Mouse (Mus musculus) MEL (cell line): ENCODE results near the gene 3110082I17Rik. TPM values are rescaled to one million over a fixed set of nuclear protein-coding genes. Genes with fewer than 3 reads are reported as not detected.

ENCODE experiments used
- DNase-seq: peaks from one replicate; pipeline ENCODE4 v3.0.0; 2011; ENCODE audit warnings: low read depth, low spot score
- H3K27ac ChIP-seq: 2 replicates; pipeline ENCODE4 v1.5.1; 2012; ENCODE audit warnings: low read depth, mild to moderate bottlenecking, control low read depth, low read length, moderate library complexity; ENCODE audit not compliant: control insufficient read depth
- H3K27me3 ChIP-seq, 2 experiments: fragments of 150-350 bp in 1 of 2; sonication (generic) in 1 of 2; 2 replicates each; pipeline ENCODE4 v1.6.1; 2012; ENCODE audit warnings: low read length in 2 of 2, mild to moderate bottlenecking in 2 of 2, improper control_type of control experiment in 1 of 2, moderate library complexity in 1 of 2; ENCODE audit not compliant: insufficient read depth in 2 of 2, control insufficient read depth in 1 of 2
- H3K36me3 ChIP-seq, 2 experiments: 2 replicates each; pipeline ENCODE4 v1.6.1; 2012 to 2014; ENCODE audit warnings: low read length in 2 of 2, improper control_type of control experiment in 1 of 2, inconsistent platforms in 1 of 2, mild to moderate bottlenecking in 1 of 2; ENCODE audit not compliant: insufficient read depth in 2 of 2, control insufficient read depth in 1 of 2
- H3K4me1 ChIP-seq, 2 experiments: fragments of 150-350 bp in 1 of 2; sonication (generic) in 1 of 2; 2 replicates each; pipeline ENCODE4 v1.6.1; 2012; ENCODE audit warnings: low read length in 2 of 2, improper control_type of control experiment in 1 of 2, mild to moderate bottlenecking in 1 of 2; ENCODE audit not compliant: insufficient read depth in 2 of 2, control insufficient read depth in 1 of 2
- H3K4me3 ChIP-seq, 2 experiments: fragments of 150-350 bp in 1 of 2; sonication (generic) in 1 of 2; 2 replicates each; pipeline ENCODE4 v1.5.1; 2012; ENCODE audit warnings: low read depth in 2 of 2, low read length in 2 of 2, mild to moderate bottlenecking in 2 of 2, moderate library complexity in 2 of 2, control low read depth in 1 of 2, improper control_type of control experiment in 1 of 2; ENCODE audit not compliant: control insufficient read depth in 1 of 2, insufficient read depth in 1 of 2
- H3K79me2 ChIP-seq: 2 replicates; pipeline ENCODE4 v1.6.1; 2012; ENCODE audit warnings: mild to moderate bottlenecking, low read length, moderate library complexity; ENCODE audit not compliant: control insufficient read depth, poor library complexity, insufficient read depth
- H3K9ac ChIP-seq: 2 replicates; pipeline ENCODE4 v1.6.1; 2012; ENCODE audit warnings: low read depth, mild to moderate bottlenecking, control low read depth, low read length, moderate library complexity; ENCODE audit not compliant: control insufficient read depth, poor library complexity, severe bottlenecking
- H3K9me3 ChIP-seq: fragments of 150-350 bp; sonication (generic); replicated peaks from 2 replicates; pipeline ENCODE4 v1.6.1; 2012; ENCODE audit warnings: mild to moderate bottlenecking, low read length, improper control_type of control experiment, moderate library complexity; ENCODE audit not compliant: insufficient read depth
- CHD2 ChIP-seq: IDR thresholded peaks from 2 replicates; pipeline ENCODE4 v1.6.1; 2011; ENCODE audit warnings: low read length, improper control_type of control experiment
- CTCF ChIP-seq, 3 experiments: IDR thresholded peaks in 2 of 3; conservative IDR thresholded peaks in 1 of 3; 2 replicates each; pipeline ENCODE4 v1.5.1; 2011 to 2012; ENCODE audit warnings: low read length in 3 of 3, low read depth in 2 of 3, mild to moderate bottlenecking in 2 of 3, improper control_type of control experiment in 1 of 3, inconsistent platforms in 1 of 3, mixed read lengths in 1 of 3, moderate library complexity in 1 of 3; ENCODE audit not compliant: control insufficient read depth in 1 of 3, insufficient read depth in 1 of 3, poor library complexity in 1 of 3, severe bottlenecking in 1 of 3
- EP300 ChIP-seq, 2 experiments: IDR thresholded peaks; 2 replicates each; pipeline ENCODE4 v1.6.1; 2011; ENCODE audit warnings: improper control_type of control experiment in 2 of 2, low read length in 2 of 2, low read depth in 1 of 2, mild to moderate bottlenecking in 1 of 2
- JUND ChIP-seq: IDR thresholded peaks from 2 replicates; pipeline ENCODE4 v1.6.1; 2011; ENCODE audit warnings: low read depth, mild to moderate bottlenecking, improper control_type of control experiment, low read length
- MYB ChIP-seq: IDR thresholded peaks from 2 replicates; pipeline ENCODE4 v1.6.1; 2011; ENCODE audit warnings: mild to moderate bottlenecking, low read depth, low read length, improper control_type of control experiment
- RAD21 ChIP-seq: IDR thresholded peaks from 2 replicates; pipeline ENCODE4 v1.6.1; 2011; ENCODE audit warnings: mild to moderate bottlenecking, low read depth, low read length, improper control_type of control experiment
- RCOR1 ChIP-seq: IDR thresholded peaks from 2 replicates; pipeline ENCODE4 v1.6.1; 2012; ENCODE audit warnings: low read depth, mild to moderate bottlenecking, inconsistent platforms, low read length, improper control_type of control experiment
- SIN3A ChIP-seq: IDR thresholded peaks from 2 replicates; pipeline ENCODE4 v1.6.1; 2012; ENCODE audit warnings: low read length, improper control_type of control experiment, inconsistent platforms
- TAL1 ChIP-seq: IDR thresholded peaks from 2 replicates; pipeline ENCODE4 v1.6.1; 2012; ENCODE audit warnings: mild to moderate bottlenecking, inconsistent platforms, low read length, moderate library complexity, mixed read lengths
- TBP ChIP-seq: IDR thresholded peaks from 2 replicates; pipeline ENCODE4 v1.8.0; 2011; ENCODE audit warnings: low read depth, low read length, improper control_type of control experiment
- TCF12 ChIP-seq: IDR thresholded peaks from 2 replicates; pipeline ENCODE4 v1.6.1; 2014; ENCODE audit warnings: low read depth, mild to moderate bottlenecking, inconsistent platforms, low read length, improper control_type of control experiment, moderate library complexity
- UBTF ChIP-seq: IDR thresholded peaks from 2 replicates; pipeline ENCODE4 v1.6.1; 2012; ENCODE audit warnings: low read depth, mild to moderate bottlenecking, inconsistent platforms, low read length, improper control_type of control experiment, moderate library complexity, borderline replicate concordance; ENCODE audit not compliant: insufficient read depth
- ZC3H11A ChIP-seq: IDR thresholded peaks from 2 replicates; pipeline ENCODE4 v1.6.1; 2012; ENCODE audit warnings: low read depth, mild to moderate bottlenecking, inconsistent platforms, low read length, improper control_type of control experiment
- polyA plus RNA-seq, 2 experiments: library from polyadenylated mRNA; stranded (reverse) in 1 of 2; unstranded in 1 of 2; fragments of >175 nt in 1 of 2; fragments of >200 nt in 1 of 2; gene quantifications; 2 replicates each; pipeline versions ENCODE4 v1.2.1 to v1.2.4; 2012; ENCODE audit warnings: low replicate concordance in 2 of 2, low read depth in 1 of 2; ENCODE audit not compliant: insufficient read length in 2 of 2, insufficient read depth in 1 of 2, missing spikeins in 1 of 2
- total RNA-seq: library from RNA; depleted of rRNA; stranded (reverse); fragments of 300-350 nt; gene quantifications from 2 replicates; pipeline ENCODE4 v1.2.3, GENCODE M21; 2012

Gene 3110082I17Rik
- total and polyA plus RNA-seq, 3 experiments, result 58.1 to 79.5 TPM; not detected in 1

DNA sequence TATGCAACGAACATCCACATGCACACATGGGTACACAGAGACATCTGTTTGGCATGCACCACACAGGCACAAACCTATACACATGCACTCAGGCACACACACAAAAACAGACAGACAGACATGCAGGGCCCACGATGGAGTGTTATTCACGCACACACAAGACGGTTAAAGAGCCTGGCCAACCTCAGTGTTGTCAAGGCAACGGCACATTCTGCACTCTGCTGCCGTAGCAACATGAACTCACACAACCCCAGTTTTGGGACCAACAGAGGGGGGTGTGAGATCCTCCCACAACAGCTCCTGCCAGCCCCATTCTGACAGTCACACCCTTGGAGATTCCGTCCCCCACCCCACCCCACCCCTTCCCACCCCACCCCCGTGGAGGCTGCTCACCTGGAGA is 25.4 kb downstream of the 3110082I17Rik start:
- Histone ChIP-seq H3K27me3 (no peaks in the 10 kb centered on the region), H3K4me1 (peaks cover 5 to 9% of the 10 kb centered on the region in 2 experiments), H3K9ac (no peak overlapping the region), H3K9me3 (no peaks in the 10 kb centered on the region), H3K36me3 (peaks cover 4 to 5% of the 10 kb centered on the region in 2 experiments; a peak in 1 of 4 replicates), H3K27ac (no peak overlapping the region), H3K79me2 (peaks cover 1% of the 10 kb centered on the region; the same call in 1 of the 2 replicates), H3K4me3 (no peak overlapping the region)
- DNase-seq, result no peak
- TF ChIP-seq EP300 (IDR thresholded peaks at IDR 0.05; ENCODE audit: low read depth in 1 of 2, low read length in 2 of 2), result no peak
- TF ChIP-seq CHD2, result no peak
- no peak for TF ChIP-seq RCOR1
- TF ChIP-seq MYB, result no peak
- TF ChIP-seq TCF12, result no peak
- TF ChIP-seq TBP, result no peak

DNA sequence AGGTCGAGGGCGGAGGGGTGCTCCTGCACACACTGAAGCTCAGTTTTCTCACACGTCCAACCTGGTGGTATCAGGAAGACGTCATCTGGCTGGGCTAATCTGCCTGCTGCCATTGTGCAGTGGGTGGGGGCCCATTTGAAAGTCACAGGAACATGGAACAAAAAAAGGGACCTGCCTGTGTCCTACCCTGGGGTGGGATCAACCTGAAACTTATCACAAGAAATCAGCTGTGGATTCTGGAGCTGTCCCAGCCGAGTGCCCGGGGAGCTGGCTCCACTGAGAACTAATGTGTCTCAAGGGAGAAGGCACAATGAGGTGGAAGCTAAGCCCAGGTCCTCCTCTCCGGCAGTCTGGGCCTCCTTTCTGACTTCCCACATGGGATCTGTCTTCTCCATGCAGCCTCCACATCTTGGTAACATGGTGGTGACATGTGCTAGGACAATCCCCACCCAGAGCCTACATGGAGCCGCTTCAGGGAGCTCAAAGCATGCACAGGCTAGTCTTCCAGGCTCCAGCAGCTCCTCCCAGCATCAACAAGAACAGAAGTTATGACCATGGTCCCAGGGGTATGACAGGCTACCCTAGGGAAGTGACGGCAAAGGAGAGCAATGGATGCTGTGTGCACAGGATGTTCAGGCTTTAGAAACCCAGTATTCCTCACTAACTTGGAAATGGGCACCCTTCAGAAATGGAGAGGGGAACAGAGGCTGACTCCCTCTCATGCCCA is 26.3 kb downstream of the 3110082I17Rik start:
- no peaks in the 10 kb centered on the region for H3K27me3 ChIP-seq
- H3K4me1 ChIP-seq, result peaks cover 8 to 12% of the 10 kb centered on the region in 2 experiments
- H3K9me3 ChIP-seq, result no peaks in the 10 kb centered on the region
- H3K9ac ChIP-seq, result no peak overlapping the region
- H3K36me3 ChIP-seq, result peaks cover 4 to 5% of the 10 kb centered on the region in 2 experiments; a peak in 1 of 4 replicates
- no peak overlapping the region for H3K4me3 ChIP-seq
- TF ChIP-seq SIN3A (no peak), RAD21 (no peak), CTCF (IDR thresholded peaks at IDR 0.05 in 2 of 3, conservative IDR thresholded peaks at IDR 0.05 in 1 of 3; ENCODE audit: control insufficient read depth in 1 of 3, insufficient read depth in 1 of 3, low read depth in 2 of 3, low read length in 3 of 3, poor library complexity in 1 of 3, severe bottlenecking in 1 of 3) (no peak), UBTF (no peak), JUND (no peak), TCF12 (no peak), ZC3H11A (no peak), TAL1 (no peak), RCOR1 (no peak)
- H3K27ac ChIP-seq, result no peak overlapping the region
- no peak for DNase-seq
- H3K79me2 ChIP-seq, result peaks cover under 1% of the 10 kb centered on the region; the same call in 1 of the 2 replicates
